Mouse (Mus musculus) G1E (cell line): ENCODE data around the gene Grid2ip.

Experiments
- CTCF ChIP-seq: IDR thresholded peaks from 2 replicates; pipeline ENCODE4 v1.5.1; 2012; ENCODE audit warnings: low read depth, low read length, inconsistent platforms, mixed read lengths
- GATA1 ChIP-seq: IDR thresholded peaks from 2 replicates; pipeline ENCODE4 v1.6.1; 2012; ENCODE audit warnings: borderline replicate concordance, low read length, inconsistent platforms, mixed read lengths
- POLR2AphosphoS5 ChIP-seq: IDR thresholded peaks from 2 replicates; pipeline ENCODE4 v1.6.1; 2012; ENCODE audit warnings: low read depth, low read length, inconsistent platforms; ENCODE audit not compliant: insufficient replicate concordance

DNA sequence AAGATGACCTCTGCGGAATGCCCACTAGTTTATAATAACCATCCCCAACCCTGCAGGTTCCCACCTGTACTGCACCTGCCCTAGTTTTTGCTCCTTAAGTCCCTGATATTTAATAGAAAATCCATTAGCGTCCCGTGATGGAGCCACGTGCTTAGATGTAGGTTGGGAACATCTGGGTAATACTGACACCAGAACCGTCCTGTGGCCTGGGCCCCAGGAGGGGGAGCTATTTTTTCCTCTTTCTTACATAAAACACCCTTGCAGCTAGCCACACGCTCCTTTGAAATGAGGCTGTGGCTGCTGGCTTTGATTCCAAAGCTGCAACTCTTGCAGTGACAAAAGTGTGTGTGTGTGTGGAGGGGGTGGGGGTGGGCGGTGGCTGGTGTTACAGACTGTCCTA lies 2.1 kb downstream of the Grid2ip start:
- TF ChIP-seq CTCF, result no peak
- no peak for TF ChIP-seq GATA1
- TF ChIP-seq POLR2AphosphoS5, result no peak
